Mouse (Mus musculus) thymus, postnatal 36 days (tissue): ENCODE data around the gene Gm13090.

Experiments
- DNase-seq, 2 experiments: peaks; one replicate each; pipeline ENCODE4 v3.0.0; 2022; ENCODE audit warnings: mixed read lengths in 2 of 2

Gene Gm13090

GRCm38 (mm10) chr4:151089270-151089669 lies at the start of gene Gm13090:
TSS of gene Gm13090 (plus strand) at chr4:151089570.
- no peak for DNase-seq

- no peak for DNase-seq
These were observed 47.9 kb upstream of the Gm13090 start for GRCm38 (mm10) chr4:151041506-151041905.

GRCm38 (mm10) chr4:151043281-151043680 lies 46.1 kb upstream of the Gm13090 start:
- no peak for DNase-seq

GRCm38 (mm10) chr4:151044037-151044943 lies 45.1 kb upstream of the Gm13090 start, which contains the start of gene Per3:
TSS of gene Per3 (minus strand) at chr4:151044665.
- peak; percentile 91 to 92 for DNase-seq

GRCm38 (mm10) chr4:151044944-151045570 lies 44.3 kb upstream of the Gm13090 start:
- DNase-seq, result no peak

GRCm38 (mm10) chr4:151046524-151046923 lies 42.8 kb upstream of the Gm13090 start:
- no peak for DNase-seq

- no peak for DNase-seq
These were observed 38.2 kb upstream of the Gm13090 start for GRCm38 (mm10) chr4:151051162-151051561.

- DNase-seq, result peak; percentile 98 to 99
These were observed 31.7 kb upstream of the Gm13090 start, which contains the start of gene Vamp3 for GRCm38 (mm10) chr4:151057347-151058321. TSS of gene Vamp3 (minus strand) at chr4:151057963.

- DNase-seq, result no peak
These were observed 30.7 kb upstream of the Gm13090 start for GRCm38 (mm10) chr4:151058634-151059033.

- no peak for DNase-seq
These were observed 29.8 kb upstream of the Gm13090 start for GRCm38 (mm10) chr4:151059566-151059965.

GRCm38 (mm10) chr4:151068751-151069150 lies 20.6 kb upstream of the Gm13090 start:
- DNase-seq, result no peak

- DNase-seq, result no peak
These were observed 18.4 kb upstream of the Gm13090 start for GRCm38 (mm10) chr4:151070962-151071361.

- DNase-seq, result peak; percentile 31 to 45
These were observed 16.1 kb upstream of the Gm13090 start for GRCm38 (mm10) chr4:151073108-151073744.

GRCm38 (mm10) chr4:151074817-151075216 lies 14.6 kb upstream of the Gm13090 start:
- no peak for DNase-seq

- DNase-seq, result no peak
These were observed 8.0 kb upstream of the Gm13090 start for GRCm38 (mm10) chr4:151081355-151081754.

- no peak for DNase-seq
These were observed 7.4 kb upstream of the Gm13090 start for GRCm38 (mm10) chr4:151081977-151082376.

GRCm38 (mm10) chr4:151083027-151083426 lies 6.3 kb upstream of the Gm13090 start:
- DNase-seq, result no peak

GRCm38 (mm10) chr4:151087358-151087757 lies 2.0 kb upstream of the Gm13090 start:
- DNase-seq, result no peak

- no peak for DNase-seq
These were observed 551 bp upstream of the Gm13090 start for GRCm38 (mm10) chr4:151088819-151089218.

GRCm38 (mm10) chr4:151095207-151095606 lies 5.8 kb downstream of the Gm13090 start:
- DNase-seq, result no peak

GRCm38 (mm10) chr4:151096334-151097103 lies 7.1 kb downstream of the Gm13090 start:
- no peak for DNase-seq
